Mouse (Mus musculus): ENCODE data around the gene 1700088E04Rik. TPM values are rescaled to one million over a fixed set of nuclear protein-coding genes. Genes with fewer than 3 reads are reported as not detected.

Gene 1700088E04Rik
- total and polyA plus RNA-seq, 3 experiments, result 1.8 to 3.8 (median 2.6) TPM

DNA sequence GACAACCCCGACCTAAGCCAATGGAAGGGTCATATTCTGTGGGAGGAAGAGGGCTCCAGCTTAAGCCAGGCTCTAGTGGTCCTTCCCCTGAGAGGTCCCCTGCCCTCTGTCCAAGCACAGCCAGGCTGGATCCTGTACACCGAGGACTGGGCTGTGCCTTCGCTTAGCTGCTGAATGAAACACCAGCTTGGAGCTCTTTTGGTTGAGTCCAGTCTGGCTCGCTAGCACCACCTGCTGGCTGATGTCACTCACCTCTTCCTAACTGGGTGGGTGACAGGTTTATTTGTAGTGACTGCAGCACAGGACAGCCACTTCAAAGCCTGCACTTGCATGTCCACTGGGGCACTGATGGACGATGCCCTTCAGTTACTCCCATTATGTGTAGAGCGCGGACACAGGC is 7.5 kb upstream of the 1700088E04Rik start:
- 45% methylated on average over 7 of the region's 7 CpGs for WGBS
- Histone ChIP-seq H3K79me2 (replicated peaks; ENCODE audit: control insufficient read depth, insufficient read depth, low read length) (no peaks in the 10 kb centered on the region), H3K4me3 (no peak overlapping the region), H3K27me3 (ENCODE audit: control insufficient read depth, insufficient read depth, low read length) (no peaks in the 10 kb centered on the region), H3K27ac (no peak overlapping the region), H3K9ac (ENCODE audit: low read depth, low read length) (no peak overlapping the region), H3K36me3 (ENCODE audit: control insufficient read depth, insufficient read depth, low read length) (no peaks in the 10 kb centered on the region), H3K4me1 (ENCODE audit: control insufficient read depth, insufficient read depth, low read length) (no peaks in the 10 kb centered on the region)
- TF ChIP-seq CTCF (IDR thresholded peaks at IDR 0.05) (peak; percentile 94), EP300 (IDR thresholded peaks at IDR 0.05; ENCODE audit: insufficient read depth, low read depth, low read length) (0 out of 2 replicates have a peak, but pooled peaks have one; percentile 81), POLR2A (IDR thresholded peaks at IDR 0.05; ENCODE audit: insufficient read depth, low read depth, low read length) (no peak)
- DNase-seq, result peak; percentile 72 to 87
- intact Hi-C loops (cut with DNase I), result loop anchor here (1.0 to 2.0 kb wide), 2 partner anchors 55 to 110 kb away; no protein-coding TSS in a partner anchor

DNA sequence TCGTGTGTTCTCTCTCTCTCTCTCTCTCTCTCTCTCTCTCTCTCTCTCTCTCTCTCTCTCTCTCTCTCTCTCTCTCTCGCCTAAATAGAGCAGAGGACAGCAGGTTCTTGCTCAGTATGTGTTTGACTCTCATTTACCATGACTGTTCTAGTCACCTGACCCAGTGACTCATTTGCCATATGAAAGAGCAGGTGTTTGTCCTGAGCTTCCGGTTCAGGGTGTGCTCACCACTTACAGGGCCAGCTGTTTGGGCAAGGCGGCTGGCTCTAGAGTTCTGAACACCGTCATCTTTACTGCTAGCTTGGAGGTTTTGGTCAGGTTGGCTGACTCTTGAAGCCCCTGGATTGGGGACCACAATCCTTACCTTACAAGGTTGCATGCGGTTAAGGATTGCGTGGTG is 4.5 kb upstream of the 1700088E04Rik start:
- H3K4me1 ChIP-seq (ENCODE audit: control insufficient read depth, insufficient read depth, low read length), result no peaks in the 10 kb centered on the region
- WGBS, result 81% methylated on average over 7 of the region's 7 CpGs
- H3K79me2 ChIP-seq (replicated peaks; ENCODE audit: control insufficient read depth, insufficient read depth, low read length), result no peaks in the 10 kb centered on the region; the same call in 1 of the 2 replicates
- H3K9ac ChIP-seq (ENCODE audit: low read depth, low read length), result no peak overlapping the region
- H3K27me3 ChIP-seq (ENCODE audit: control insufficient read depth, insufficient read depth, low read length), result no peaks in the 10 kb centered on the region
- TF ChIP-seq CTCF (IDR thresholded peaks at IDR 0.05) (no peak), POLR2A (IDR thresholded peaks at IDR 0.05; ENCODE audit: insufficient read depth, low read depth, low read length) (no peak)
- intact Hi-C loops (cut with DNase I), result no loop called here
- no peak overlapping the region for H3K27ac ChIP-seq
- DNase-seq, result no peak
- no peak overlapping the region for H3K4me3 ChIP-seq
- H3K36me3 ChIP-seq (ENCODE audit: control insufficient read depth, insufficient read depth, low read length), result no peaks in the 10 kb centered on the region

DNA sequence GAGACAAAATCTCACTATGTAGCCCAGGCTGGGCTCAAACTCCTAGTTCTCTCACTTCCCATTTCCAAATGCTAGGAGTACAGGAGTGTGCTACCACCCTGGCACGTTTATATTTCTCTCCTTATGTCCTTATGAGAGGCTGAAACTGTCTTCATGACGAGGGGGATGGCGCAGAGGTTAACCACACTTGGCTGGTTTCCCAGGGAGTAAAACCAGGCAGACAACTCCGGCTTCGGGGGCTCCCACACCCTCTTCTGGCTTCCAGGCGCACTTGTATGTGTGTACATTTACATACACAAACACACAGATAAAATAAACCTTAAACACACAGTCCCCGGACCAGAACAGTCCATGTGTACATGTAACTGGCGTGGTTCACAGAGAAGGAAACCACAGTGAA is 3.0 kb upstream of the 1700088E04Rik start:
- Histone ChIP-seq H3K36me3 (ENCODE audit: control insufficient read depth, insufficient read depth, low read length) (no peaks in the 10 kb centered on the region), H3K27me3 (ENCODE audit: control insufficient read depth, insufficient read depth, low read length) (no peaks in the 10 kb centered on the region), H3K4me1 (ENCODE audit: control insufficient read depth, insufficient read depth, low read length) (no peaks in the 10 kb centered on the region), H3K79me2 (replicated peaks; ENCODE audit: control insufficient read depth, insufficient read depth, low read length) (no peaks in the 10 kb centered on the region; the same call in 1 of the 2 replicates), H3K4me3 (no peak overlapping the region), H3K27ac (no peak overlapping the region), H3K9ac (ENCODE audit: low read depth, low read length) (no peak overlapping the region)
- intact Hi-C loops (cut with DNase I), result no loop called here
- TF ChIP-seq EP300 (IDR thresholded peaks at IDR 0.05; ENCODE audit: insufficient read depth, low read depth, low read length), result no peak
- 67% methylated on average over 8 of the region's 8 CpGs for WGBS
- DNase-seq, result no peak

DNA sequence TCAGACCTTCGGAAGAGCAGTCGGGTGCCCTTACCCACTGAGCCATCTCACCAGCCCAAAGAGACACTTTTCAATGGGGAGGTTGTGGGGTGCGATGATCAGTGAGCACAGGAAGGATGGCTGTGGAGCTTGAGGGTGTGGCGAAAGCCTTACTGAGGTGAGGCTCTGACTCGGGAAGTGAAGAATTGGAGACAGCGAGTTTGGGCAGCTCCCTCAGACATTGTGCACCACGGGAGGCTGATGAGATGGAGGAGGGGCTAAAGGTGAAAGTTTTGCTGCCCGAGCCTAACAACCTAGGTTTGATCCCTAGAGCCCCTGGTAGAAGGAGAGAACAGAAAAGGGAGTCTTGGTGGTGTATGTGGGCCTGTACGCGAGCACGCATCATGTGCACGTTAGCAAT is 2.3 kb upstream of the 1700088E04Rik start:
- no peak overlapping the region for H3K9ac ChIP-seq (ENCODE audit: low read depth, low read length)
- no peak for TF ChIP-seq EP300 (IDR thresholded peaks at IDR 0.05; ENCODE audit: insufficient read depth, low read depth, low read length)
- no peak for TF ChIP-seq CTCF (IDR thresholded peaks at IDR 0.05)
- no peaks in the 10 kb centered on the region for H3K36me3 ChIP-seq (ENCODE audit: control insufficient read depth, insufficient read depth, low read length)
- H3K79me2 ChIP-seq (replicated peaks; ENCODE audit: control insufficient read depth, insufficient read depth, low read length), result no peaks in the 10 kb centered on the region; the same call in 1 of the 2 replicates
- H3K27ac ChIP-seq, result no peak overlapping the region
- H3K4me3 ChIP-seq, result no peak overlapping the region
- no peak for DNase-seq
- whole genome bisulfite sequencing, result 89% methylated on average over 12 of the region's 12 CpGs
- no peaks in the 10 kb centered on the region for H3K27me3 ChIP-seq (ENCODE audit: control insufficient read depth, insufficient read depth, low read length)
- intact Hi-C loops (cut with DNase I), result no loop called here
- no peaks in the 10 kb centered on the region for H3K4me1 ChIP-seq (ENCODE audit: control insufficient read depth, insufficient read depth, low read length)

DNA sequence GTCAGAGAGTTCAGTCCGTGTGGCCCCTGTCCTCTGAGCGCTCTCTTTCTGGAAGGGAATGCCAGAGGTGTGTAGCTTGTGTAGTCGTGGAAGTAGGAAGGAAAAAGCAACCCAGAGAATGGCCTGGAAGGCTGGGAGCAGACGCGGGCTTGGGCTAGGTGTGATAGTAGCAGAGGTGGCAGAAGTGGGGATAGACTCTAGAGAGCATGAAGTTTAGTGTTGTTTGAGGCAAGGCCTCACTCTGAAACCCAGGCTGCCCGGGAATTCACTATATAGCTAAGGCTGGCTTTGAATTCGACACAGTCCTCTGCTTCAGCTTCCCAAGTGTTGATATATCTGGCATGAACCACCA is 489 bp upstream of the 1700088E04Rik start:
- Histone ChIP-seq H3K4me3 (peak overlapping the region; percentile 91), H3K27ac (peak overlapping the region; percentile 79), H3K27me3 (ENCODE audit: control insufficient read depth, insufficient read depth, low read length) (no peaks in the 10 kb centered on the region), H3K79me2 (replicated peaks; ENCODE audit: control insufficient read depth, insufficient read depth, low read length) (no peaks in the 10 kb centered on the region; the same call in 1 of the 2 replicates), H3K36me3 (ENCODE audit: control insufficient read depth, insufficient read depth, low read length) (no peaks in the 10 kb centered on the region), H3K4me1 (ENCODE audit: control insufficient read depth, insufficient read depth, low read length) (no peaks in the 10 kb centered on the region), H3K9ac (ENCODE audit: low read depth, low read length) (peak overlapping the region; percentile 88)
- WGBS, result 0% methylated on average over 7 of the region's 7 CpGs
- TF ChIP-seq CTCF (IDR thresholded peaks at IDR 0.05) (no peak), EP300 (IDR thresholded peaks at IDR 0.05; ENCODE audit: insufficient read depth, low read depth, low read length) (no peak), POLR2A (IDR thresholded peaks at IDR 0.05; ENCODE audit: insufficient read depth, low read depth, low read length) (no peak)
- intact Hi-C loops (cut with DNase I), result no loop called here
- no peak for DNase-seq

DNA sequence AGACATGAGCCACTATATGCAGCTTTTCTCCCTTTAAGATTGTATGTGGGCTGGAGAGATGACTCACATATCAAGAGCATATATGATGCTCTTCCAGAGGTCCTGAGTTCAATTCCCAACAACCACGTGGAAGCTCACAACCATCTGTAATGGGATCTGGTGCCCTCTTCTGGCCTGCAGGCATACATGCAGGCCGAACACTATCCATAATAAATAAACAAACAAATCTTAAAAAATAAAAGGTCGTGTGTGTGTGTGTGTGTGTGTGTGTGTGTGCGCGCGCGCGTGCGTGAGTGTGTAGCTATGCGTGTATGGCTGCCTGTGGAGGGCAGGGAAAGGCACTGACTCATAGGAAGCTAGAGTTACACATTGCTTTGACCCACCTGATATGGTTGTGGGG is 1.4 kb downstream of the 1700088E04Rik start:
- 0 out of 2 replicates have a peak, but pooled peaks have one; percentile 25 for TF ChIP-seq EP300 (IDR thresholded peaks at IDR 0.05; ENCODE audit: insufficient read depth, low read depth, low read length)
- TF ChIP-seq CTCF (IDR thresholded peaks at IDR 0.05), result peak; percentile 67
- no peak for TF ChIP-seq POLR2A (IDR thresholded peaks at IDR 0.05; ENCODE audit: insufficient read depth, low read depth, low read length)
- Histone ChIP-seq H3K27ac (no peak overlapping the region), H3K27me3 (ENCODE audit: control insufficient read depth, insufficient read depth, low read length) (no peaks in the 10 kb centered on the region), H3K4me3 (no peak overlapping the region), H3K36me3 (ENCODE audit: control insufficient read depth, insufficient read depth, low read length) (no peaks in the 10 kb centered on the region), H3K79me2 (replicated peaks; ENCODE audit: control insufficient read depth, insufficient read depth, low read length) (no peaks in the 10 kb centered on the region; the same call in 1 of the 2 replicates), H3K9ac (ENCODE audit: low read depth, low read length) (no peak overlapping the region), H3K4me1 (ENCODE audit: control insufficient read depth, insufficient read depth, low read length) (no peaks in the 10 kb centered on the region)
- WGBS, result 49% methylated on average over 10 of the region's 10 CpGs
- intact Hi-C loops (cut with DNase I), result no loop called here
- DNase-seq, result no peak
